Mouse (Mus musculus) heart, embryonic 13.5 days (tissue): Measurements from ENCODE around the gene Rab43. TPM values are rescaled to one million over a fixed set of nuclear protein-coding genes. Genes with fewer than 3 reads are reported as not detected.

ENCODE experiments used
- ATAC-seq: fragments of 200-750 bp; cut with Nextera tagmentation; 2 replicates; pipeline ENCODE4 v1.8.0; 2017; ENCODE audit warnings: moderate TSS enrichment; ENCODE audit not compliant: insufficient number of reproducible peaks, low FRiP score, low TSS enrichment; ENCODE audit errors: extremely low read depth
- H3K27ac ChIP-seq: fragments of 300-500 bp; sonication (generic); replicated peaks from 2 replicates; pipeline ENCODE4 v1.5.1; 2015; ENCODE audit warnings: moderate library complexity, mild to moderate bottlenecking, inconsistent platforms
- H3K27me3 ChIP-seq: fragments of 300-500 bp; sonication (generic); replicated peaks from 2 replicates; pipeline ENCODE4 v1.6.1; 2015; ENCODE audit warnings: mild to moderate bottlenecking, inconsistent platforms
- H3K36me3 ChIP-seq: fragments of 300-500 bp; sonication (generic); 2 replicates; pipeline ENCODE4 v1.6.1; 2015; ENCODE audit warnings: mild to moderate bottlenecking, inconsistent platforms
- H3K4me1 ChIP-seq: fragments of 300-500 bp; sonication (generic); 2 replicates; pipeline ENCODE4 v1.6.1; 2015; ENCODE audit warnings: inconsistent platforms
- H3K4me2 ChIP-seq: fragments of 300-500 bp; sonication (generic); 2 replicates; pipeline ENCODE4 v1.6.1; 2015; ENCODE audit warnings: inconsistent platforms, mild to moderate bottlenecking, moderate library complexity
- H3K4me3 ChIP-seq: fragments of 300-500 bp; sonication (generic); 2 replicates; pipeline ENCODE4 v1.5.1; 2015; ENCODE audit warnings: moderate library complexity, mild to moderate bottlenecking, inconsistent platforms
- H3K9ac ChIP-seq: fragments of 300-500 bp; sonication (generic); 2 replicates; pipeline ENCODE4 v1.6.1; 2015; ENCODE audit warnings: inconsistent platforms, mild to moderate bottlenecking, moderate library complexity
- H3K9me3 ChIP-seq: fragments of 300-500 bp; sonication (generic); 2 replicates; pipeline ENCODE4 v1.6.1; 2016; ENCODE audit warnings: inconsistent platforms
- WGBS: fragments of 180-500 bp; shearing (Covaris S2); methylation state at CpG from one replicate; pipeline ENCODE4 v1.1.7; 2015; ENCODE audit warnings: mixed read lengths; 5-methylcytosine and 5-hydroxymethylcytosine counted together
- polyA plus RNA-seq: library from polyadenylated mRNA; unstranded; fragments of >200 nt; fragmentation: Nextera tagmentation; extraction: Ambion mirVana; gene quantifications from 2 replicates; pipeline ENCODE4 v1.2.1, GENCODE M21; 2015

The Rab43 gene
- polyA plus RNA-seq, 1 experiment from 2014 or later = 7.5 TPM

DNA sequence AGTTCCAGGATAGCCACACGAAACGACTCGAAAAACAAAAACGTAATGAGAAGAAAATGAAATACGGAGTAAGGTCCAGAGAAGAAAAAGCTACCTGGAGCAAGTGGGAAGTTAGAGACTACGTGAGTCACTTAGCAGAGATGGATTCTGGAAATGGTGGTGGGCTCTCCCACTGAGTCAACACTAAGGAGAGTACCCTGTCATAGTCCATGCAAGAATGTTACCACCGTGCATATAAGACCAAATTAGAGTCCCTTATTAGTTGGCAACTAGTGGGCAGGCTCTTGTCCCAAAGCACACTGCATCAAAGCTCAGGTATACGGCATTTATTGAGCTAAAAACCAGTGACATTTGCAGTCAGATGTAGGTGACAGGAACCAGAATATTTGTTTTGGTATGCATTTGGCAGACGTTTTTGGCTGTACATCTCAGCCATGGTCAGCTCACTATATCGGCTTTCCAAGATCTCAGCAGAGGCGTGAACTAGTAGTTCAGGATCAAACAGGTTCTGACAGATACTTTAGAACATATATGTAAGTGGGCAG is 27.9 kb upstream of the Rab43 start:
- H3K27me3 ChIP-seq = no peaks in the 10 kb centered on the region
- no peak for ATAC-seq
- H3K4me1 ChIP-seq = peaks cover 18% of the 10 kb centered on the region
- H3K9ac ChIP-seq = peak overlapping the region; percentile 94; the same call in 1 of the 2 replicates
- peak overlapping the region; percentile 87; the same call in 1 of the 2 replicates for H3K4me3 ChIP-seq
- whole genome bisulfite sequencing = 55% methylated on average over 11 of the region's 11 CpGs
- H3K27ac ChIP-seq = 0 out of 2 replicates have a peak overlapping the region, but pooled peaks have one; percentile 97
- peaks cover 53% of the 10 kb centered on the region for H3K36me3 ChIP-seq
- H3K4me2 ChIP-seq = peak overlapping the region; percentile 87
- H3K9me3 ChIP-seq = no peaks in the 10 kb centered on the region

DNA sequence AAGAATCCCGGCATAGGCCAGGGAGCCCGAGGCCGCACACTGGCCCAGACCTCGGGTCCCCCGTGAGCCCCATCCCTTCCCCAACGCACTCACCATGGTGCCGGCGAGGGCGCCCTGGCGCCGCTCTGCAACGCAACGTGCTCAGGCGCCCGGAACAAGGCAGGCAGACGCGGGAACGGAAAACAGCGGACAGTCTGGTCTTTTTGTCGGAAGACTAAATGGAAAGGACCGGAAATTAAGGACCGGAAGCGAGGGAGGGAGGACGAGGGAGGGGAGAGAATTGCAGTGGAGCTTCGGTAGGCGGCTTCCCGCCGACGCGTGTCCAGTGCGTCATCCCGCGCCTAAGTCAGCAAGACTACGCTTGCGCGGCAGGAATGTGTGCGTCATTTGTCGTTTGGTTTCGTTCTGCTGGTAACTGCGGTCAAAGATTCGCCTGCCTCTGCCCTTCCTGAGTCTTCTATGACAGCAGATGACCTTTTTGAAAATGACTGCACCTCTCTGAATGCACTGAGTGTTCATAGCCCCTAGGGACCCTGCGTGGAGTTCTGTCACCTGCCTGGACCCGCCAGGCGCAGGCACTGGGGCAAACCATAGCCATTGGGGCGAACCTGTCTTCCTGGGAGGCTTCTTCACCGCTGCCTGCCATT is 26.7 kb upstream of the Rab43 start, which contains the start of gene Isy1:
Gene Isy1, minus strand, starts transcription at position 248 of the 647 bp plus-strand sequence.
- H3K9ac ChIP-seq = peak within 1 kb of the TSS; percentile 94

DNA sequence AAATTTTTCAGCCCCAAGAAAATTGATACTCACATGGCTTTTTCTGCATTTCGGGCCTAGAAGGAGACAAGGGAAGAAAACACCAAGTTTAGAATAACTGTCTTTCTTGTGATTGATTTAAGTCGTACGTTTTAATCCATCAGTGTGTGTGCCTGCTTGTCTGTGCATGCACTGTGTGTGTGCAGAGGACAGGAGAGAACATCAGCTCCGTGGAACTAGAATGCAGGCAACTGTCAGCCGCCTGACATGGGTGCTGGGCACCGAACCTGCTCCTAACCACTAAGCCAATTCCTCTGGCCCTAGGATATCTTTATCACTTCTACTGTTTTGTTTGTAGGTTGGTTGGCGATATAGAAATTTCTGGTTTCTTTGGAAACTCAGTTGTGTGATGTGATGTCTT is 23.7 kb upstream of the Rab43 start, which contains the start of gene Gm45140:
Gene Gm45140, minus strand, starts transcription at position 101 of the 400 bp plus-strand sequence.
- WGBS = 89% methylated on average over 7 of the region's 7 CpGs
- Histone ChIP-seq H3K4me1 (peaks cover 18% of the 10 kb centered on the region), H3K4me3 (no peak within 1 kb of the TSS), H3K27me3 (no peaks in the 10 kb centered on the region), H3K9ac (no peak within 1 kb of the TSS), H3K9me3 (no peaks in the 10 kb centered on the region), H3K36me3 (peaks cover 49% of the 10 kb centered on the region), H3K27ac (no peak within 1 kb of the TSS), H3K4me2 (no peak within 1 kb of the TSS)
- no peak for ATAC-seq

More for the DNA sequence above, 26.7 kb upstream of the Rab43 start, which contains the start of gene Isy1:
- peak; percentile 84 for ATAC-seq
- under 1% methylated on average over 46 of the region's 46 CpGs for WGBS
- no peaks in the 10 kb centered on the region for H3K9me3 ChIP-seq
- peak within 1 kb of the TSS; percentile 97 for H3K27ac ChIP-seq
- H3K27me3 ChIP-seq = no peaks in the 10 kb centered on the region
- peaks cover 53% of the 10 kb centered on the region for H3K36me3 ChIP-seq
- H3K4me2 ChIP-seq = peak within 1 kb of the TSS; percentile 87
- H3K4me3 ChIP-seq = peak within 1 kb of the TSS; percentile 87
- H3K4me1 ChIP-seq = peaks cover 18% of the 10 kb centered on the region

DNA sequence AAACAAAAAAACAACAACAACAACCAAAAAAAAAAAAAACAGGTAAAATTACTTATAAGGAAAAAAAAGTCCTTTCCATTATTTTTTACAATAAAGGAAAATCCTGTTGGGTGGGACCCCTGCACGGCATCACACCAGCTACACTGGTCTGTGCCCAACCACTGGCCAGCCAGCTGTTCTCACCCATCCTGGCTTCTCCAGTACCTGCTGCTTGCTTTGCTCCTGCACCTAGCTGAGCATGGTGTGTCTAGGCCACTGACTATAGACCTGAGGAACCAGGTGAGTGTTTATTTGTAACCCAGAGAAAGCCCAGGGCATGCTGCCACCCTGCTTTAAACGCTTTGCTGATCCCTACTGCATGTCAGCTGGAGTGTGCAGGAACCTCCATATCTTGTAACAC is 8.4 kb upstream of the Rab43 start:
- Histone ChIP-seq H3K9me3 (no peaks in the 10 kb centered on the region), H3K36me3 (peaks cover 99% of the 10 kb centered on the region), H3K9ac (no peak overlapping the region), H3K4me1 (no peaks in the 10 kb centered on the region), H3K4me2 (no peak overlapping the region), H3K4me3 (no peak overlapping the region), H3K27me3 (no peaks in the 10 kb centered on the region), H3K27ac (no peak overlapping the region)
- ATAC-seq = no peak
- WGBS = 92% methylated on average over 2 of the region's 2 CpGs

DNA sequence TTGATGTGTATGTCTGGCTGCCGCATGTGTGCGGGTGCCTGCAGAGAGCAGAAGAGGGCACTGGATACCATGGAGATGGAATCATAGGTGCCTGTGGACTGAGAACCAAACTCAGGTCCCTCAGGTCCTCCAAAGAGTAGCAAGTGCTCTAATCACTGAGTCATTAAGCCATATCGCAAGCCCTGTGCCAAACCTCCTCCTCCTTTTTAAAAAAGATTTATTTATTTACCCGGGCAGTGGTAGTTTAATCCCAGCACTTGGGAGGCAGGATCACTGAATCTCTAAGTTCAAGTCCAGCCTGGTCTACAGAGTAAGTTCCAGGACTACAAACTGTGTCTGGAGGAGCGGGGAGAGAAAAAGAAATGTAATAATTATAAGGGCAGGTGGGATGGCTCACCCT is 2.5 kb upstream of the Rab43 start:
- WGBS = 92% methylated on average over 5 of the region's 5 CpGs

DNA sequence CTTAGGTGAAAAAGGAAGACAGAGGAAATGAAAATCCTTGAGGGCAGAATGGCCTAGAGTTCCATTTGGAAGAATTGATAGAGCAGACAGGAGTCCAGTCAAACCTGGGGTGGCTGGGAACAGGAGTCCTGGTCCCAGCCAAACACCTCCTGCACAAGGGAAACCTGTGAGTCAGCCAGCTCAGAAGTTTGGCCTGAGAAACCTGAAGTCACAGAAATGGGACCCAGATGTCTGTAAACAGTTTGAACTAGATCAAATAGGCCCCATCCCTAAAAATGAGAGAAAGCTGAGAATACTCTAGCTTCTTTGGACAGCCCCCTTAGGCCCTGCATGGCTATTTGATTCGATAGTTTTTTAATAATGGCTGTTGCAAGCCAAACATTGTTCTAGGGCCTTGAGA is 692 bp upstream of the Rab43 start:
- Histone ChIP-seq H3K27me3 (no peaks in the 10 kb centered on the region), H3K36me3 (peaks cover 43% of the 10 kb centered on the region), H3K27ac (peak overlapping the region; percentile 79; the same call in 1 of the 2 replicates), H3K4me2 (peak overlapping the region; percentile 97), H3K9me3 (no peaks in the 10 kb centered on the region), H3K4me3 (peak overlapping the region; percentile 73), H3K4me1 (peaks cover 20% of the 10 kb centered on the region), H3K9ac (peak overlapping the region; percentile 88; the same call in 1 of the 2 replicates)
- 87% methylated on average over 1 of the region's 1 CpGs for WGBS
- ATAC-seq = no peak

More for the DNA sequence above, 2.5 kb upstream of the Rab43 start:
- no peak for ATAC-seq
- Histone ChIP-seq H3K9ac (no peak overlapping the region), H3K27ac (no peak overlapping the region), H3K4me3 (no peak overlapping the region), H3K9me3 (no peaks in the 10 kb centered on the region), H3K4me1 (peaks cover 20% of the 10 kb centered on the region), H3K36me3 (peaks cover 58% of the 10 kb centered on the region), H3K27me3 (no peaks in the 10 kb centered on the region), H3K4me2 (no peak overlapping the region)

DNA sequence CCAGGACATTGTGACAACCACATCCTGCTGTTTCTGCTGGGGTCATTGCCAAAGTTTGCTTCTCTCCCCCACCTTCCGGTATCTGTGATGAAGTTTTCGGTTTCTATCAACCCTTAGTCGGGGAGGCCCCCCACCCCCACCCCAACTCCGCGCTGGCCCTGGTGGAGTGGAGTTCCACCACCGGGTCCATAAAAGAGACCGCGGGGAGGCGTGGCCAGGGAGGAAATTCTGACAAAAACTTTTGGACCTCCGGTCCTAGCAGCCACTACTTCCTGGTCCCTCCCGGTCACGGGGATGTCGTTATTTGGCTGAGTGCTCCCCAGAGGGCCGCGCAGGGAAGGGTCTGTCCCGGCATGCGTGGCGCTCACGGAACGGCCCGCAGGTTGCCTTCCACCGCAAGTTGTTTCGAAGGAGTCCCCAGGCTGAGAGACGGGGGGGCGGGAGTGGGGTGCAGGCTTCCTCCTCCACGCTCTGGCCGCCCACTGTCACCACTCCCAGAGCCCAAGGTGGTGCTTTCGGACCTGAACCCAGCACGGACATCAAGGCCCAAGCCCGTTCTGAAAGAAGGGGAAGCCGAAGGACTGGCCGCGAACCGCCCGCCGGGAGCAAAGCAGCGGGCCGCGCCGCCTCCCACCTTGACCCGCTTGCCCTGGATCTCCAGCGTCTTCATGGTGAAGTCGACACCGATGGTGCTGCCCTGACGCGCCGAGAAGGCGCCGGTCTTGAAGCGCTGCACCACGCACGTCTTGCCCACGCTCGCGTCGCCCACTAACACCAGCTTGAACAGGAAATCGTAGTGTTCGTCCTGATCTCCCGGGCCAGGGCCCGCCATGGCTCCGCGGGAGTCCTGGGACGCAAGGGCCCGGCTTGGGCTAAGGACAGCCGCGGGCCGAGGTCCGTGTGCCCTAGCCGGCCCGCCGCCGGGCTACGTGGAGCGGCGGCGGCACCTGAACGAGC is 973 bp downstream of the Rab43 start:
- under 1% methylated on average over 74 of the region's 77 CpGs for WGBS

DNA sequence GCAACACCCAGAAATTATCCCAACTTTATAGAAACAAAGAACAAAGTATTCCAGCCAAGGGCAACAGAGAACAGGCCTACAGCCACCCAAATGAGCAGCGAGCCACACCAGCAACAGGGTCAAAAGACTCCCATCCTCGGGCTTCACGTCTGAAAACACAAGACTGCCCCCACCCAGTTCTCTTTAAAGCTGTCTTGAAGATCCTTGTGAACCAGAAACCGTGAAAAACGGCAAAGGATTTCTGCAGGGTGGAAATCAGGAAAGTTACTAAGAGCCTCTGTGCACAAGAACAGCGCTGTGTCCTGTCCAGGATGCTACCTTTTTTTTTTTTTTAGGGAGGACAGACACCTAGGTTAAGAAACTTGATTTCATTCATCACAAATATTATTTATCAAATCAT is 1.7 kb downstream of the Rab43 start:
- no peak for ATAC-seq
- Histone ChIP-seq H3K4me1 (peaks cover 28% of the 10 kb centered on the region), H3K4me3 (peak overlapping the region; percentile 73), H3K27me3 (no peaks in the 10 kb centered on the region), H3K27ac (peak overlapping the region; percentile 79; the same call in 1 of the 2 replicates), H3K9me3 (no peaks in the 10 kb centered on the region), H3K4me2 (peak overlapping the region; percentile 97), H3K9ac (peak overlapping the region; percentile 88), H3K36me3 (peaks cover 20% of the 10 kb centered on the region; the same call in 1 of the 2 replicates)
- WGBS = 34% methylated on average over 6 of the region's 6 CpGs

More for the DNA sequence above, 973 bp downstream of the Rab43 start:
- Histone ChIP-seq H3K4me1 (peaks cover 25% of the 10 kb centered on the region), H3K27ac (peak overlapping the region; percentile 79), H3K9ac (peak overlapping the region; percentile 88), H3K4me2 (peak overlapping the region; percentile 97), H3K27me3 (no peaks in the 10 kb centered on the region), H3K9me3 (no peaks in the 10 kb centered on the region), H3K36me3 (peaks cover 27% of the 10 kb centered on the region), H3K4me3 (peak overlapping the region; percentile 73)
- ATAC-seq = peak; percentile 3; the same call in 1 of the 2 replicates

DNA sequence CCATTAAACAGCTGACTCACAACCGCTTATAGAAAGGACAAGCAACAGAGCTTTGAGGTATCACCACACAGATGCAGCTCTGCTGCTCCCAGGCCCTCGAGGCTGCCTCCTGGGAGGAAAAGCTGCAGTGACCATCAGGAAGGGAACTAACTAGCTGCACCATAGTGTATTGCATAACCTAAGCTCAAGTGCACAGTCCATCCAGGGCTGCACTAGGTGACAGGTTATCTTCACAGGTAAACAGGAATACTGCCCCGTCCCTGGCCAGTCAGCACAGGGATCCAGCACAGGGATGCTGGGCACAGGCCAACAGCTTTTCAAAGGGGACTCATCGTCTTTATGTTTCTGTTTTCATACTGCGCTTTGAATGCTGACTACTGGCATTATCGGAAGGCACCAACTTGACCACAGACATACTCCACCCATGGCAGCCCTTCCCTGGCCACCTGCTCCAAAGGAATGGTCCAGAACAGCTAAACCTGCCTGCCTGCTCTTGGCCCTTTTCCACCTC is 2.3 kb downstream of the Rab43 start:
- H3K36me3 ChIP-seq = peaks cover 16% of the 10 kb centered on the region; the same call in 1 of the 2 replicates
- peak overlapping the region; percentile 97 for H3K4me2 ChIP-seq
- WGBS = 82% methylated on average over 6 of the region's 6 CpGs
- no peaks in the 10 kb centered on the region for H3K9me3 ChIP-seq
- no peak overlapping the region for H3K27ac ChIP-seq
- H3K27me3 ChIP-seq = no peaks in the 10 kb centered on the region
- H3K4me3 ChIP-seq = peak overlapping the region; percentile 73
- no peak overlapping the region for H3K9ac ChIP-seq
- peaks cover 28% of the 10 kb centered on the region for H3K4me1 ChIP-seq
- ATAC-seq = no peak

DNA sequence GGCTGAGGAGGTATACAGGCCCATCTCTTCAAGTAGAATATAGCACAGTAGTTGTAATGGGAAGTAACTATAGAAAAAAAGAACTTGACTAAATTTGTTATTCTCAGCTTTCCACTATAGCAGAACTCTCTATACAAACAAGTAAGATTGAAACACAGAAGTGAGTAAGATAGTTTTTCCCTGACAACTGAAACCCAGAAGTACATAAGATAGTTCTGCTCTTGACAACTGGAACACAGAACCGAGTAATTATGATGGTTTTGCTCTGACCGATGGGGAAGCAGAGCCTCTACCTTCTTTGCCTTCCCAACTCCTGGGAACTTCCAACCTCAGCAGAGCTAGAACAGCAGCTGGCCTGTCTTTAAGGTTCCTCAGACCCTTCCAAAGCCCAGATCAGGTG is 2.8 kb downstream of the Rab43 start:
- Histone ChIP-seq H3K27ac (no peak overlapping the region), H3K27me3 (no peaks in the 10 kb centered on the region), H3K4me1 (peaks cover 28% of the 10 kb centered on the region), H3K4me2 (peak overlapping the region; percentile 97), H3K9me3 (no peaks in the 10 kb centered on the region), H3K4me3 (no peak overlapping the region; the same call in 1 of the 2 replicates), H3K36me3 (peaks cover 12% of the 10 kb centered on the region; the same call in 1 of the 2 replicates), H3K9ac (no peak overlapping the region)
- 92% methylated on average over 2 of the region's 2 CpGs for WGBS
- ATAC-seq = no peak
